Mouse (Mus musculus) liver, postnatal 0 days (tissue): Measurements from ENCODE around the gene Ctnnb1. TPM values are rescaled to one million over a fixed set of nuclear protein-coding genes. Genes with fewer than 3 reads are reported as not detected.

Source experiments
- ATAC-seq: fragments of 200-750 bp; cut with Nextera tagmentation; 2 replicates; pipeline ENCODE4 v1.8.0; 2017; ENCODE audit warnings: mild to moderate bottlenecking, moderate library complexity
- DNase-seq: peaks from one replicate; pipeline ENCODE4 v3.0.0-alpha.2; 2016
- H3K27ac ChIP-seq: fragments of 300-500 bp; sonication (generic); 2 replicates; pipeline ENCODE4 v1.5.1; 2014; ENCODE audit warnings: antibody characterized with exemption, moderate library complexity, mild to moderate bottlenecking, low read depth
- H3K27me3 ChIP-seq: fragments of 300-500 bp; sonication (generic); 2 replicates; pipeline ENCODE4 v1.6.1; 2014; ENCODE audit warnings: low read length, control low read depth, mixed read lengths; ENCODE audit not compliant: insufficient read depth
- H3K36me3 ChIP-seq: fragments of 300-500 bp; sonication (generic); replicated peaks from 2 replicates; pipeline ENCODE4 v1.6.1; 2014; ENCODE audit warnings: mild to moderate bottlenecking, control low read depth, low read length, moderate library complexity, mixed read lengths; ENCODE audit not compliant: insufficient read depth
- H3K4me1 ChIP-seq: fragments of 300-500 bp; sonication (generic); 2 replicates; pipeline ENCODE4 v1.6.1; 2014; ENCODE audit warnings: antibody characterized with exemption, mild to moderate bottlenecking, control low read depth; ENCODE audit not compliant: insufficient read depth
- H3K4me2 ChIP-seq: fragments of 300-500 bp; sonication (generic); 2 replicates; pipeline ENCODE4 v1.6.1; 2014; ENCODE audit warnings: low read depth, mild to moderate bottlenecking, low read length, moderate library complexity, mixed read lengths
- H3K4me3 ChIP-seq: fragments of 300-500 bp; sonication (generic); 2 replicates; pipeline ENCODE4 v1.5.1; 2014; ENCODE audit warnings: low read depth, low read length
- H3K9ac ChIP-seq: fragments of 300-500 bp; sonication (generic); replicated peaks from 2 replicates; pipeline ENCODE4 v1.6.1; 2014; ENCODE audit warnings: mild to moderate bottlenecking, moderate library complexity
- H3K9me3 ChIP-seq: fragments of 300-500 bp; sonication (generic); 2 replicates; pipeline ENCODE4 v1.6.1; 2016; ENCODE audit warnings: mild to moderate bottlenecking, control low read depth, low read length, mixed read lengths
- CTCF ChIP-seq: sonication (generic); IDR thresholded peaks from 2 replicates; pipeline ENCODE4 v1.5.1; 2016; ENCODE audit warnings: antibody characterized with exemption, low read depth
- EP300 ChIP-seq: IDR thresholded peaks from 2 replicates; pipeline ENCODE4 v1.6.1; 2016; ENCODE audit warnings: antibody characterized with exemption, low read depth, mild to moderate bottlenecking
- WGBS: fragments of 180-500 bp; shearing (Covaris S2); extraction: QIAGEN DNeasy Blood & Tissue Kit; methylation state at CpG from one replicate; pipeline ENCODE4 v1.1.7; 2014; ENCODE audit not compliant: insufficient replicate concordance; 5-methylcytosine and 5-hydroxymethylcytosine counted together
- polyA plus RNA-seq: library from polyadenylated mRNA; unstranded; fragments of >200 nt; fragmentation: Nextera tagmentation; extraction: Ambion mirVana; gene quantifications from 2 replicates; pipeline ENCODE4 v1.2.1, GENCODE M21; 2015

The Ctnnb1 gene
- polyA plus RNA-seq, 1 experiment from 2014 or later, result 72.7 TPM

DNA sequence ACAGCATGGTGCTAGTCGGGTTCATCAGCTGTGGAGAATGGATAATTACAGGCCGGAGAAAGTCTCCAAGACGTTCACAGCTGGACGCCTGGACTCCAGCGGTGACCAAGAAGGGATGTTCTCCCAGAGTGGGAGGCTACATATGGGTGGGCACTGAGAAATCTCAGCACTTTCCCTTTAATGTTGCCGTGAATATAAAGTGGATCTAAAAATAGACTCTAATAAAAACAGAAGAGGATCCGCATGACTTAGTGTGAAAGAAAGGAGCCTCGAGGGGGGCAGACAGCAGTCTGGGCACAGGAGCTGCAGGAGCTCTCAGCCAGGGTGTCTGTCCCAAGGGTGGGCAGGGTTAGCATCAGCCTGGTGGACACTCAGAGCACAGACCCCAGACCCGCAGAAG is 59.1 kb downstream of the Ctnnb1 start:
- no peaks in the 10 kb centered on the region for H3K9me3 ChIP-seq
- no peak overlapping the region for H3K4me3 ChIP-seq
- no peak overlapping the region for H3K4me2 ChIP-seq
- no peak for TF ChIP-seq EP300
- no peak for TF ChIP-seq CTCF
- ATAC-seq (no peak), DNase-seq (no peak)
- 0 out of 2 replicates have a peak, but pooled peaks cover 3% of the 10 kb centered on the region for H3K4me1 ChIP-seq
- 67% methylated on average over 9 of the region's 9 CpGs for WGBS
- no peaks in the 10 kb centered on the region for H3K27me3 ChIP-seq
- no peak overlapping the region for H3K9ac ChIP-seq
- no peaks in the 10 kb centered on the region for H3K36me3 ChIP-seq
- H3K27ac ChIP-seq, result no peak overlapping the region

DNA sequence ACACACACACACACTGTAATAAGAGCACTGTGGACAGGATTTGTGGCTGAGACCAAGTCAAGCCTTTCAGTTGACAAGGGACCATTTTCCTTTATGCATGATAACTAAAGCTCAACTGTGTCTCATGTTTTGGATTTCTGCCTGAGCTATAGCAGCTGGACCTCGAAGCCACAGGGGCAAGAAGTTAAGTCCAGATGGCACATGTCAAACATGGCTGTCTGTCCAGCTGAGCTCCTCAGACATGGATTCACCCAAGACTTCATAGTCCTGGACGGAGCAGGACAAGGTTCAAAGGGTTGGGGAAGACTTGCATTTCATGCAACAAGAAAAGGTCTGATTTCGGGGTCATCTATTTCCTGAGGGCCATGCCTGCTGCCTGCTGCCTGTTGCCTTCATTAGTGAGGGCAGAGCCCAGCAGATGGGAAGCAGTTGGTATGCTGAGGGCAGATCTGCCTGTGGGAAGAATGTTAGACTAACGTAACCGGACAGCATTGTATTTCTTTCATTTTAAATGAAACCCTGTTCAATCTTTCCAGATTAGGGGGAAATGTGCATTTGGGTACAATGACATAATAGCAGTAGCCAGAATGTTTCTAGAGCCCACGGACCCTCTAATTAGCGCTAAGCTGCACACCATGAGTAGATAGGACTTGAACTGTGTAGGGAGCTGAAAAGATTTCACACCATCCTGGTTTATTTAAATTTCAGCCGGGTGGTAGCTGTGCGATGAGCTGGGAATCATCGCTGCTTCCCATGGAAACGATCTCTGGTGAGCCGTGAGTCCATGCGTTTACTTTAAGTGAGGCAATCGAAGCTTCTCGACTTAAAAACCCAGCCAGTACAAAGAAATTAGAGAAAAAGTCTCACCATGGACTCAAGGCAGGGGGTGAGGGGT is 61.0 kb downstream of the Ctnnb1 start:
- H3K36me3 ChIP-seq, result no peaks in the 10 kb centered on the region
- H3K27me3 ChIP-seq, result no peaks in the 10 kb centered on the region
- no peak overlapping the region for H3K4me3 ChIP-seq
- no peak for TF ChIP-seq CTCF
- no peak for TF ChIP-seq EP300
- H3K4me1 ChIP-seq, result 0 out of 2 replicates have a peak, but pooled peaks cover 3% of the 10 kb centered on the region
- WGBS, result 70% methylated on average over 15 of the region's 15 CpGs
- no peak overlapping the region for H3K9ac ChIP-seq
- no peak for ATAC-seq
- H3K4me2 ChIP-seq, result no peak overlapping the region
- no peak overlapping the region for H3K27ac ChIP-seq
- H3K9me3 ChIP-seq, result no peaks in the 10 kb centered on the region
- DNase-seq, result no peak

DNA sequence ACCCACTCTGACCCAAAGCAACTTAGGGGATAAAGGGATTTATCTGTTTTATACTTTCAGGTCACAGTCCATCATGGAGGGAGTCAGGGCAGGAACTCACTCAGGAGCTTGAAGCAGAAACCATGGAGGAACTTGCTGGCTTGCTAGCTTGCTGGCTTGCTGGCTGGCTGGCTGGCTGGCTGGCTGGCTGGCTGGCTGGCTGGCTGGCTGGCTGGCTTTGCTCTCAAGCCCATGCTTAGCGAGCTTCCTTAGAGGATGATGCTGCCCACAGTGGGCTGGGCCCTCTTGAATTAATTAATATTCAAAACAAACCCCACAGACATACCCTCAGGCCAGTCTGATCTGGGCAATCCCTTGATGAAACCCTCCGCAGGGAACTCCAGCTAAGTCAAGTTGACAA is 62.8 kb downstream of the Ctnnb1 start:
- H3K9me3 ChIP-seq, result no peaks in the 10 kb centered on the region
- no peak overlapping the region for H3K4me2 ChIP-seq
- no peak overlapping the region for H3K9ac ChIP-seq
- no peaks in the 10 kb centered on the region for H3K36me3 ChIP-seq
- no peaks in the 10 kb centered on the region for H3K4me1 ChIP-seq
- DNase-seq, result no peak
- TF ChIP-seq EP300, result no peak
- no peaks in the 10 kb centered on the region for H3K27me3 ChIP-seq
- no peak overlapping the region for H3K4me3 ChIP-seq
- ATAC-seq, result no peak
- no peak overlapping the region for H3K27ac ChIP-seq
- WGBS, result 77% methylated on average over 2 of the region's 2 CpGs

DNA sequence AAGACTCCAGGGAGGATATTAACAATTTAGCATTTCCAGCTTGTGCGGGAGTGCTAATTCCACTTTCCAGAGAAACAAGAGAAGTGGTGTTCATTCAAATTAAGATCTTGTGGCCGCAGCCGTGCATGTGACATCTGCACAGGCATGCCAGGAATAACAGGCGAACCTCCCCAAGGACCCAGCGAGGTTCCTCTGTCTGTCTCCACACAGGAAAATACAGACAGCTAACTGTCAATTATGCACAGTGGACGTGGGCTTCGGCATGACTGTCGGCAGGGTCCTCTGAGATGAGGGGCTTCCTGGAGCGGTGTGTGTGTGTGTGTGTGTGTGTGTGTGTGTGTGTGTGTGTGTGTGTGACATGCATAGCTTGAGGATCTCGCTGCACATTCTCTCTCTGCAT is 64.0 kb downstream of the Ctnnb1 start:
- Histone ChIP-seq H3K27me3 (no peaks in the 10 kb centered on the region), H3K36me3 (no peaks in the 10 kb centered on the region), H3K27ac (no peak overlapping the region), H3K4me2 (no peak overlapping the region), H3K4me3 (no peak overlapping the region), H3K9me3 (no peaks in the 10 kb centered on the region), H3K9ac (no peak overlapping the region), H3K4me1 (no peaks in the 10 kb centered on the region)
- TF ChIP-seq EP300 (no peak), CTCF (no peak)
- ATAC-seq (no peak), DNase-seq (no peak)
- 74% methylated on average over 10 of the region's 10 CpGs for WGBS

DNA sequence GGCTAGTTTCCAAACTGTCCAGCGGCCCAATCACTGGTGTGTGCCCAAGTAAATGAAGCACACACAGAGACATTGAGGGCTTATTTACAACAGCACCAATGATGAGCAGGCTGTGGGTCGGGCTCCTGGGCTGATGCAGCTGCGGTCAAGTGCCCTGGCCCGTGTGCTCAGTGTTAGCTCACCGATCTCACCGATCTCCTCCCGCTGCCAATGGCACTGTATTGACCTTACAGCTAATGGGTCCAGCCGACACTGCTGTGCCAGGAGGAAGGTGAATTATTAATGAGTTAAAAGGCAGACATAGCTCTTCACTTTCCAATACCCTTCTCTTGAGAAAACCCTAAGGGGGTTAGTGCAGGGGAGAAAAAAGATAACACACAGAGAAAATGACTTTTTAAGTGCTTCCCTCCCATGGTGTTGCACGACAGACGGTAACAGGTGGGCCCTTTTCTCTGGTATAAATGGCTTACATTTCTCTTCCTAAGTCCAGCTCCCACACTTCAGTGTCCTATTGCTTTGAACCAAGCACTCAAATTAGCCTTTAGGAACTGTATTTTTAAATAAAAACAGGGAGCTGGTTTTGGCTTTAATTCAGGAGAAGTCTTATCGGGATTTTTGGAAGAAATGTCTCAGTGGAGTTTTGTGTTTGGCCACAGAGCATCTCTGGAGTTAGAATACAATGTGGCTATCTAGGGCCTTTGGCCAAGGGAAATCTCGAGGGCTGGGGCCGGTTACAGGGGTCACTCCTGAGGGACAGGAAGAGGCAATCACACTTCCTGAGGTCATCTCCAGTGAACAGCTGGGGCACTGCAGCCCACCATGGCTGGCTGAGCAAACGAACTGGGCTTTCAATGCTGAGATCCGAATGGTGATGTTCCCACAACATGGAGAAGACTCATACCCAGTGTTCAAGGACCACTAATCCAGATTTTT is 65.5 kb downstream of the Ctnnb1 start:
- TF ChIP-seq CTCF (no peak), EP300 (no peak)
- whole genome bisulfite sequencing, result 73% methylated on average over 15 of the region's 15 CpGs
- ATAC-seq (no peak), DNase-seq (no peak)
- no peaks in the 10 kb centered on the region for H3K27me3 ChIP-seq
- H3K9me3 ChIP-seq, result no peaks in the 10 kb centered on the region
- H3K36me3 ChIP-seq, result no peaks in the 10 kb centered on the region
- H3K4me2 ChIP-seq, result no peak overlapping the region
- H3K4me3 ChIP-seq, result no peak overlapping the region
- H3K27ac ChIP-seq, result no peak overlapping the region
- no peak overlapping the region for H3K9ac ChIP-seq
- no peaks in the 10 kb centered on the region for H3K4me1 ChIP-seq

DNA sequence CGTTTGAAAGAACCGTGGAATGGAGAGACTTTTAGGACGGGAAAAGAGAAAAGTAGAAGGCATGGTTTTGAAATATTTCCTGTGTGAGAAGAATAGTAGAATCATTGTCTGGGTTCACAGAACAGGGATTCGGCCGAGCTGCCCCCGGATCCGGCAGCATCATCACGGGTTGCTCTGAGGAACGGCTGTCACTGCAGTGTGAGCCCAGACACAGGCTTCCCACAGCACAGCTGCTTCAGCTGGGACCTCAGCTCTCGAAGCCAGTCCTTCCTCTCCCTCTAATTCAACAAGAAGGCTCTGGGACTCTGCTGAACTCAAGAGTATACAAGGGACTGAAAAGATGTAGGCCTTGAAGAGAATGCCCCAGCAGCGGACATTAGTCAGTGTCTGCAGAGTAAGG is 69.7 kb downstream of the Ctnnb1 start:
- no peak for ATAC-seq

More for the DNA sequence above, 69.7 kb downstream of the Ctnnb1 start:
- Histone ChIP-seq H3K4me1 (0 out of 2 replicates have a peak, but pooled peaks cover 3% of the 10 kb centered on the region), H3K9me3 (no peaks in the 10 kb centered on the region), H3K9ac (no peak overlapping the region), H3K27ac (no peak overlapping the region), H3K27me3 (no peaks in the 10 kb centered on the region), H3K36me3 (no peaks in the 10 kb centered on the region), H3K4me2 (no peak overlapping the region), H3K4me3 (no peak overlapping the region)
- DNase-seq, result no peak
- TF ChIP-seq EP300 (no peak), CTCF (no peak)
- WGBS, result 73% methylated on average over 11 of the region's 11 CpGs
